Mouse (Mus musculus) ES-Bruce4 (cell line): ENCODE measurements around the gene Cdc14b.

Source experiments
- CTCF ChIP-seq: IDR thresholded peaks from one replicate; pipeline ENCODE4 v1.8.1; 2011; ENCODE audit warnings: low read depth, low read length
- POLR2A ChIP-seq: IDR thresholded peaks from one replicate; pipeline ENCODE4 v1.8.1; 2011; ENCODE audit warnings: low read length; ENCODE audit not compliant: insufficient read depth

DNA sequence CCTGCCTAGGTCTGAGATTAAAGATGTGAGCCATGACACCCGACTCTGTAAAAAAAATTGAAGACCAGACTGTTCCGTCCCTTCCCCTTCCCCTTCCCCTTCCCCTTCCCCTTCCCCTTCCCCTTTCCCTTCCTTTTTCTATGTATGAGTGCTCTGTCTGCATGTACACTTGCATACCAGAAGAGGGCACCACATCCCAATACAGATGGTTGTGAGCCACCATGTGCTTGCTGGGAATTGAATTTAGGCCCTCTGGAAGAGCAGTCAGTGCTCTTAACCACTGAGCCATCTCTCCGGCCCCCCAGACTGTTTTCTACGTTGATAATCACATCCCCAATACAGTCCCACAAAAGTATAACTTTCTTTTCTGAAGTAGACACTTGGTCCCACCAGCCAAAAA lies 94.8 kb downstream of the Cdc14b start:
- TF ChIP-seq POLR2A = no peak
- no peak for TF ChIP-seq CTCF
